Mouse (Mus musculus): ENCODE data around the gene Phc2. TPM values are rescaled to one million over a fixed set of nuclear protein-coding genes. Genes with fewer than 3 reads are reported as not detected.

Phc2 gene
- polyA plus RNA-seq, 1 experiment from 2014 or later = 27.1 TPM

- Histone ChIP-seq H3K27ac (replicated peaks) (no peak overlapping the region), H3K27me3 (ENCODE audit: control insufficient read depth, insufficient read depth, low read length) (no peaks in the 10 kb centered on the region), H3K9ac (ENCODE audit: low read length) (no peak overlapping the region), H3K36me3 (ENCODE audit: control insufficient read depth, insufficient read depth, low read length) (no peaks in the 10 kb centered on the region), H3K4me2 (replicated peaks; ENCODE audit: low read depth) (no peak overlapping the region), H3K4me3 (ENCODE audit: low read depth, low read length) (no peak overlapping the region), H3K4me1 (replicated peaks; ENCODE audit: control insufficient read depth, insufficient read depth) (peaks cover 2% of the 10 kb centered on the region; the same call in 1 of the 2 replicates), H3K9me3 (ENCODE audit: control insufficient read depth, low read length) (peaks cover 2% of the 10 kb centered on the region; the same call in 1 of the 2 replicates)
- DNase-seq (ENCODE audit: low spot score) = no peak
- ATAC-seq (ENCODE audit: low FRiP score, low TSS enrichment) = no peak
- WGBS = 49% methylated on average over 14 of the region's 15 CpGs
- no peak for TF ChIP-seq CTCF (IDR thresholded peaks at IDR 0.05; ENCODE audit: low read depth)
- no peak for TF ChIP-seq EP300 (optimal IDR thresholded peaks at IDR 0.05)
Measured at GRCm38 (mm10) chr4:128692149-128692925, 37.8 kb downstream of the Phc2 start.

- no peak overlapping the region for H3K27ac ChIP-seq (replicated peaks)
- H3K4me1 ChIP-seq (replicated peaks; ENCODE audit: control insufficient read depth, insufficient read depth) = peaks cover 2% of the 10 kb centered on the region; the same call in 1 of the 2 replicates
Measured at GRCm38 (mm10) chr4:128693207-128693606, 38.7 kb downstream of the Phc2 start.

DNA sequence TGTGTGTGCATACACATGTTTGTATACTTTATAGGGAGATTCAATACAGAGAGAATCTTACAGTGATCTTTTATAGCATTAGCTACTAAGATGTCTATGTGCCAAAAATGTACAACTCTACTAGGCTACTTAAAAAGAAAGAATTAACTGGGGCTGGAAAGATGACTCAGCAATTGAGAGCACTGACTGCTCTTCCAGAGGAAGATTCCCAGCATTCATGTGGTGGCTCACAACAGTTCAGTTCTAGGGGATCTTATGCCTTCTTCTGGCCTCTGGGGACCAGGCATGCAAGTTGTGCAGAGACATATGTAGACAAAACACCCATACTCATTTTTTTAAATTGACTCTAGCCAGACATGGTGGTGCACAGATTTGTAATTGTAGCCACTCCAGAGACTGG, 39.8 kb downstream of the Phc2 start:
- no peak overlapping the region for H3K4me2 ChIP-seq (replicated peaks; ENCODE audit: low read depth)
- H3K27me3 ChIP-seq (ENCODE audit: control insufficient read depth, insufficient read depth, low read length) = no peaks in the 10 kb centered on the region
- H3K9ac ChIP-seq (ENCODE audit: low read length) = no peak overlapping the region
- TF ChIP-seq EP300 (optimal IDR thresholded peaks at IDR 0.05) (no peak), CTCF (IDR thresholded peaks at IDR 0.05; ENCODE audit: low read depth) (no peak)
- no peaks in the 10 kb centered on the region for H3K36me3 ChIP-seq (ENCODE audit: control insufficient read depth, insufficient read depth, low read length)
- no peak overlapping the region for H3K4me3 ChIP-seq (ENCODE audit: low read depth, low read length)
- H3K27ac ChIP-seq (replicated peaks) = no peak overlapping the region
- H3K4me1 ChIP-seq (replicated peaks; ENCODE audit: control insufficient read depth, insufficient read depth) = peaks cover 2% of the 10 kb centered on the region; the same call in 1 of the 2 replicates
- no peaks in the 10 kb centered on the region for H3K9me3 ChIP-seq (ENCODE audit: control insufficient read depth, low read length)
- ATAC-seq (ENCODE audit: low FRiP score, low TSS enrichment) = no peak
- DNase-seq (ENCODE audit: low spot score) = no peak

More at GRCm38 (mm10) chr4:128693207-128693606, 38.7 kb downstream of the Phc2 start:
- Histone ChIP-seq H3K4me2 (replicated peaks; ENCODE audit: low read depth) (no peak overlapping the region), H3K36me3 (ENCODE audit: control insufficient read depth, insufficient read depth, low read length) (no peaks in the 10 kb centered on the region), H3K4me3 (ENCODE audit: low read depth, low read length) (no peak overlapping the region), H3K9ac (ENCODE audit: low read length) (no peak overlapping the region), H3K27me3 (ENCODE audit: control insufficient read depth, insufficient read depth, low read length) (no peaks in the 10 kb centered on the region), H3K9me3 (ENCODE audit: control insufficient read depth, low read length) (no peaks in the 10 kb centered on the region)
- 36% methylated on average over 5 of the region's 5 CpGs for WGBS
- TF ChIP-seq EP300 (optimal IDR thresholded peaks at IDR 0.05) (no peak), CTCF (IDR thresholded peaks at IDR 0.05; ENCODE audit: low read depth) (no peak)
- ATAC-seq (ENCODE audit: low FRiP score, low TSS enrichment) (no peak), DNase-seq (ENCODE audit: low spot score) (no peak)

DNA sequence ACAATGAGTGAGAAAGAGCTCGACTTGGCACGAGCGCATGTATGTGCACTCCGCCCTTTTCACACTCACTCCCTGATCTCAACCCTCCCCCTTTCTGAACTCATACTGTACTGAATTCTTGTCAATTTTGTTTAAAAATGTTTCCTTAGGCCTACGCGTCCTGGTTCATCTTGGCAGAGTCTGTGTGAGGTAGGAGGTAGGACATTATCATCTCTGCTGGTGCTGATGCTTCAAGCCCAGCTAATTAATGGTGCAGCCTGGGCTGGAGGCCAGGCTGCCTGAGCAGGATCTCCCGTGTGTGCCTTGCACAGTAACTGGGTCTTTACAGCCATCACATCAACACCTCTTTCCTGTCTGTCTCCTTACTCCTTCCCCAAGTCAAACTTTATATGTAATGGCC, 40.6 kb downstream of the Phc2 start:
- no peaks in the 10 kb centered on the region for H3K9me3 ChIP-seq (ENCODE audit: control insufficient read depth, low read length)
- no peak overlapping the region for H3K9ac ChIP-seq (ENCODE audit: low read length)
- H3K4me3 ChIP-seq (ENCODE audit: low read depth, low read length) = no peak overlapping the region
- no peak overlapping the region for H3K4me2 ChIP-seq (replicated peaks; ENCODE audit: low read depth)
- ATAC-seq (ENCODE audit: low FRiP score, low TSS enrichment) (no peak), DNase-seq (ENCODE audit: low spot score) (no peak)
- no peaks in the 10 kb centered on the region for H3K27me3 ChIP-seq (ENCODE audit: control insufficient read depth, insufficient read depth, low read length)
- H3K36me3 ChIP-seq (ENCODE audit: control insufficient read depth, insufficient read depth, low read length) = no peaks in the 10 kb centered on the region
- TF ChIP-seq EP300 (optimal IDR thresholded peaks at IDR 0.05) (no peak), CTCF (IDR thresholded peaks at IDR 0.05; ENCODE audit: low read depth) (no peak)
- 50% methylated on average over 7 of the region's 7 CpGs for WGBS
- peaks cover 2% of the 10 kb centered on the region; the same call in 1 of the 2 replicates for H3K4me1 ChIP-seq (replicated peaks; ENCODE audit: control insufficient read depth, insufficient read depth)
- H3K27ac ChIP-seq (replicated peaks) = no peak overlapping the region

GRCm38 (mm10) chr4:128698011-128698861, 43.7 kb downstream of the Phc2 start:
- Histone ChIP-seq H3K9ac (ENCODE audit: low read length) (no peak overlapping the region; the same call in 1 of the 2 replicates), H3K36me3 (ENCODE audit: control insufficient read depth, insufficient read depth, low read length) (no peaks in the 10 kb centered on the region), H3K4me1 (replicated peaks; ENCODE audit: control insufficient read depth, insufficient read depth) (no peaks in the 10 kb centered on the region), H3K27ac (replicated peaks) (peak overlapping the region; percentile 87), H3K4me2 (replicated peaks; ENCODE audit: low read depth) (no peak overlapping the region), H3K9me3 (ENCODE audit: control insufficient read depth, low read length) (no peaks in the 10 kb centered on the region), H3K4me3 (ENCODE audit: low read depth, low read length) (no peak overlapping the region), H3K27me3 (ENCODE audit: control insufficient read depth, insufficient read depth, low read length) (no peaks in the 10 kb centered on the region)
- ATAC-seq (ENCODE audit: low FRiP score, low TSS enrichment) (peak; percentile 82; the same call in 1 of the 2 replicates), DNase-seq (ENCODE audit: low spot score) (peak; percentile 41)
- TF ChIP-seq EP300 (optimal IDR thresholded peaks at IDR 0.05) (no peak), CTCF (IDR thresholded peaks at IDR 0.05; ENCODE audit: low read depth) (peak; percentile 19; the same call in 1 of the 2 replicates)
- WGBS = 31% methylated on average over 12 of the region's 12 CpGs

Measured in stomach, postnatal 0 days (tissue).